Mouse (Mus musculus): ENCODE results near the gene Irx4.

- TF ChIP-seq GATA1 (IDR thresholded peaks at IDR 0.05; ENCODE audit: borderline replicate concordance, low read length) (no peak), FLI1 (IDR thresholded peaks at IDR 0.05; ENCODE audit: low read length) (no peak)
Measured at GRCm38 (mm10) chr13:73262336-73263127, 2.3 kb downstream of the Irx4 start.

All from megakaryocyte, embryonic 14.5 days (primary cell).